Mouse (Mus musculus): ENCODE measurements at regions not wholly inside any gene's neighbourhood (a gene's known extent, or its start where the extent isn't known, plus 50 kb on each side); places are given as distances from the start of the nearest gene placed in this dataset.

DNA sequence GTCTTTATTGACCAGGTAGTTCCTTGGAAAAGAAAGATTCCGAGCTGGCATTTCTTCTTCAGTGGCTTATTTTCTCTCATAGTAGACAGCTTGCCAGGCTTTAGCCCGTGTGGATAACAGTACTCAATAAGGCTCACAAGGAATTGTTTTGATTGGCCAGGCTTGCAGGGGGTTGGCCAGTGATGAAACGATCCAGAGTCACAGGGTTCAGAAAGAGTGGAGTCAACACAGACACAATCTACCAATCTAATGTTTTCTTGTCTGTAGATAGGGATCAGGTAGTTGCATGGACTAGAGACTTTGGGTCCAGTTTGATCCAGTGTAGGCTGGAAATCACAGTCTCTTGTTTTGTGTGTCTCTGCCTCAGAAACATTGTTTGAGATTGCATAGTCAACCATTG lies 115.8 kb upstream of the Tab2 start:
- no peak for DNase-seq

- no peak for DNase-seq
These were observed 114.4 kb upstream of the Tab2 start for GRCm38 (mm10) chr10:8070472-8070871.

- DNase-seq, result no peak
These were observed 110.9 kb upstream of the Tab2 start for GRCm38 (mm10) chr10:8066926-8067325.

DNA sequence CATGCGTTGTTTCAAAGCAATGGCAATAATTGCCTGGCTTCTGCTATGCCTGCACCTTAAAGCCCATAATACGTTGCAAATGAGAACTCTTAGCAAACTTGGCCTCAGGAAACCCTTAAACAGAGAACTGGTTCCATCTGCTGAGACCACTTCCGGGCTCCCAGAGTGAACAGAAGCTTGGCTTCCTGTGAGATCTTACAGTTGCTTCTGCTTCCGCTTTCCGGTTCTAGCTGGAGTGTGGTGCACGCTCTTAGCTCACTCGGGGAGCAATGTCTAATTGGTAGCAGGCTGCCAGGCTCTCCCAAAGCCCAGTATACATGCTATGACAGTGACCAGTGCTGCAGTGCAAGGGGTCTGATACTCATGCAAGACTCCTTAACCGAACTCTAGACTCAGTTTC lies 109.7 kb upstream of the Tab2 start:
- DNase-seq, result no peak

DNA sequence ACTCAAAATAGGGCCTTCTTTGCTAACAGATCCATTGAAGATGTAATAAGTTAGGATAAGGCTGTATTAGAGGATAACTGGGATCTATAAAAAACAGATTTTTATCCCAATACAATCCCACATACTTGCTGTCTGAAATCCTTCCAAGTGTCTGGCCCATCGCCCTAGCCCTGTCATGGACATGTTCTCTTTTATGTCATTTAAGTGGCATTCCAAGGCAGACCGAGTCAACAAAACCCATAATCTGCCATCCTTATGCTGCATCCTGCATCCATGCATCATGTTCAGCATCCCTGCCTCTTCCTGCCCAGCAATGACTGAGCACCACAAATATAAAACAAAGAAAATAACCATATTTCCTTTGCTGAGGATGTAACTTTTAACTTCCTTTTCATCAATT lies 108.3 kb upstream of the Tab2 start:
- no peak for DNase-seq

DNA sequence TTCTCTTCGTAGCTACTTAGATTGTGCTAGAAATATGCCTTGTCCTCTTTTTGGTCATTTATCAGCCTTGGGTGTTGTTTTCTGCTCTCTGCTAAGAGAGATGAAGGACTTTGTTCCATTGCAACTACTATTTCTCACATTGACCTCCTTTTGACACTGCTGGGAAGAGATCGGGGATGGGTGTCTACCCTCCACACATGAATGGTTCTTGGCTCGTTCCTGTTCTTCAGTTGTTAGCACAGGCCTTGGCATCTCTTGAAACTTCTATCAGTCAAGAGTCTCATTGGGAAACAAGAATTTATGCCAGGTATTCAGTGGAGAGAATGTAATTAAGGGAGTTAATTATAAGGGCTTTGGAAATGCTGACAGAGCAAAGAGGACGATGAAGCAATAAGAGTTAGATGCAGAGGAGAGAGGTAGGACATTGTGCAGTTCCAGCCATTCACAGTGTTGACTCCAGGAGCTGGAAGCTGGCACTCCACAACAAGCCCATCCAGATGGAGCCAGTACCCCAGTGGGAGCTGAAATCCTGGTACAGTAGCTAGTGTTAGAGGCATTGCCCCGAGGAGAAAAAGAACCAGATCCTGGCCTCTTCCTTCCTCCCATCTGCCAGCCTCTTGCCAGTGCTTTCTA lies 107.5 kb upstream of the Tab2 start:
- no peak for DNase-seq

- no peak for DNase-seq
These were observed 105.0 kb upstream of the Tab2 start for GRCm38 (mm10) chr10:8060987-8061386.

DNA sequence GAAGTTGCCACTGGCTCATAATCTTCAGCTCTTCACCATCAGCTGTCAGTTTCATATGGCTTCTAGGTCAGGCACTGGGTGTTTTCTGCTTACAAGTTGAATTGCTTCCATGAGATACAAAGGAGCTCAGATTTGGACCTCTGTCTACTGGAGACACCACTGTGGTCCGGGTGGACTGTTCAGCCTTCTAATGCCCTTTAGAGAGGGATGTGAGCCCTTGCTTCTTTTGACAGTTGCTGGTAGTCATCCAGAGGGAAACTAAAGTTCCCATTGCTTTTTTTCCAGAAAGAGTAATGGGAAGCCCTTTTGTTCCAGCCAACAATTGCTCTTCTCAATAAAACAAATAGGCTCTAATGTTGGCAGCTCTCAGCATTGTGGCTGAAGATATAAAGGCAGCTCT lies 103.7 kb upstream of the Tab2 start:
- DNase-seq, result no peak

DNA sequence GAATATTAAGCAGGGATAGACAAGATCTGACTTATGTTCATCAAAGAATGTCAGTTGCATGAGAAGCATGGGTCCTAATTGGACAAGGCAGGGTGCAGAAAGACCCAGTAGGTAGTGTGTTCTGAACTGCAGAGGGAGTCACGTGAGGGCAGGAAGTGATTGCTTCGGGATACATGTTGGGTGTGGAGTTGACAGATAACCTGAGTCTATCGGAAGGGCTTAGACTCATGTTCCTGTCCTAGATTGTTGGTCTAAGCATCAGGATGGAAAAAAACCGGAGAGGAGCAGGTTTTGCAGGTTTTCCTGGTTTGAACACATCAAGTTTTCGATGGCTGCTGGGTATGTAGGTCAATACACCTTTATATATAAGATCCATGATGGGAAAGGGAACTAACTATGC lies 101.8 kb upstream of the Tab2 start:
- DNase-seq, result no peak

GRCm38 (mm10) chr10:8055293-8055692 lies 99.3 kb upstream of the Tab2 start:
- DNase-seq, result no peak

DNA sequence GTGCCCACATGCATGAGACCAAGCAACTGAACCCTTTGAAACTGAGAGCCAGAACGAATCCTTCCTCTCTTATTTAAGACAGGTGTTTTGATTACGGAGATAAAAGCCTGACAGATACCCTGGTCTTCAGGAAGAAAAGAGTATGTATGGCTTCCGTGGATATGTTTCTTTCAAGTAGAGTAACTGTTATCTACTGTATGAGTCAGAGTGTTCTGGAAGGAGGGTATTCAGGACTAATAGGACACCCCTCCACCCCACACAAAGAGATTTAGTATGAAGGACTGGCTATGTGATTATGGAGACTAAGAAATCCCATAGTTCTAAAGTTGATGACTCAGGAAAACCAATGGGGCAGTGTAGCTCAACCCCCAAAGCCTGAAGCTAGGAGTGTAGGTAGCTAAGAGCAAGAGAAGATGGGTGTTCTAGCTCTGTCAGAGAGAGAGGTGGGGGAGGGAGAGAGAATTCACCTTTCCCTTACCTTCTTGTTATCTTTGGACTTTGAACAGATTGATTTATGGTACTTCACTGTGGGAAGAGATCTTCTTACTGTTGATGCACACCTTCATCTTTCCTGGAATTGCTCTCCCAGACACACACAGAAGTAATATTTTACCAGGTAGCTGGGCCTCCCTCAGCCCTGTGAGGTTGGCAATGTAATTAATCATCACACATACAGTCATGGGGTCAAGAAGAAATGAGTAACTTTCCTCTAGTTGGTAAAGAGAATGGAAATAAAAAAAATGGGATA lies 87.6 kb upstream of the Tab2 start:
- DNase-seq, result no peak

DNA sequence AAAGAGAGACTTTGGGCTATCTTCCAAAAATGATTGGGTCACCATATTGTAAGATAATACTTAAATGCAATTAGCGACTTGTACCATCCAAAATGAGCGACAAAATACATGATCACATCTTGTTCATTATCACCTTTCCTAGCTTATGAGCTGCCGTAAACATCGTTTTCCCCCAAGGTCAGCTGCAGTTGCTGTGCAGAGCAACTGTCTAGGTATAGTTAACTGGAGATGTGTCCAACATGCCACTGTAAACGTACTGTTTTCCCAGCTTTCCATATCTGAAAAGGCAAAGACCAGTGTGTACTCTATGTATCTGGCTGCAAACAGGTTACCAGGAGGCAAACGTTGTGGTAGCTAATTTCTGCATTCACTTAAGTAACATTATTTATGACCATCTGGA lies 86.3 kb upstream of the Tab2 start:
- no peak for DNase-seq

GRCm38 (mm10) chr10:8041790-8042189 lies 85.8 kb upstream of the Tab2 start:
- DNase-seq, result no peak

DNA sequence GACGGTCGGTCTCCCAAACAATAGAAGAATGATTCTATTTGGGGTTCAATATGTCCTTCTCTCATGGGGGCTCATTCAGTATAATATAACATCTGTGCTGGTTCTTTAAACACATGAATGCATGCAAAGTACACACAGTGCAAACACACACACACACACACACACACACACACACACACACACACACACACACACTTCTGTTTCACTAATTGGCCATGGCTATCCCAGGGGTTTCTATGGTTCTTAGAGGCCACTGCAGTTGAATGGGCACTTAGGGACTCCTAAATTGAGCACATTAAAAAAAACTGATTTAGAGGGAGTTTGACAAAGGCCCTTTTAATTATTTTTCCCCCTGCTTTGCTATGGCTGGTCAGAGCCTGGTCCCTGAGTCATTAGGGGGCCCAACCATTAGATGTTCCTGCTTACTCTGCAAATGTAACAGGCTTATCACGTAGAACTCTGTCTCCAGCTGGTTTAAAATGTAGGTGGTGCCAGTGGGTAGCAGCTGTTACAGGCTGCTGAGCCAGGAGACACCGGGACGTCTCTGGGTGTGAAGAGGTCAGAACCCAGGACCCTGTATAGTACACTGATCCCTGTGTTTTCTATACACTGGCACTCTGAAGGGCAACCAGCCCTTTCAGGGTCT lies 82.1 kb upstream of the Tab2 start:
- DNase-seq, result peak; percentile 9

GRCm38 (mm10) chr10:8036293-8036692 lies 80.3 kb upstream of the Tab2 start:
- DNase-seq, result no peak

GRCm38 (mm10) chr10:8035310-8035709 lies 79.3 kb upstream of the Tab2 start:
- no peak for DNase-seq

- DNase-seq, result no peak
These were observed 76.2 kb upstream of the Tab2 start for GRCm38 (mm10) chr10:8032203-8032602.

DNA sequence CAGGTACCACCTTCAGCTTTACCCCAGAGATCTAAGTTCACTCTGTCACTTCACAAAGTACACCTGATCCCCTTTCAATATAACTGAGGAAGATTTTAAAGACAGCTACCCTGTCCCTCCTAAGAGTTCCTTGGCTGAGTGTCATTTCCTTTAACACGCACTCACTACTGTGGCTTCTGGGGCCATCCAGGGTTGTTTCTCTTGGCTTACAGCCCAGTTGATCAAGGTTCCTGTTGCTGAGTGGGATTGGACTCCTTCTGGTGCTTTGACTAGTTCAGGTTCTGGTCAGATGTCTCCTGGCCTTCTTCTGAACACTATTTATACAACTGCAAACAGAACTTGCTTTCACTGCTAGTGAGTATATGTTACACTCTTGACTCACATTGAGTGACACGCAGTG lies 72.8 kb upstream of the Tab2 start:
- no peak for DNase-seq

GRCm38 (mm10) chr10:8027023-8027422 lies 71.0 kb upstream of the Tab2 start:
- no peak for DNase-seq

- no peak for DNase-seq
These were observed 67.7 kb upstream of the Tab2 start for GRCm38 (mm10) chr10:8023741-8024140.

DNA sequence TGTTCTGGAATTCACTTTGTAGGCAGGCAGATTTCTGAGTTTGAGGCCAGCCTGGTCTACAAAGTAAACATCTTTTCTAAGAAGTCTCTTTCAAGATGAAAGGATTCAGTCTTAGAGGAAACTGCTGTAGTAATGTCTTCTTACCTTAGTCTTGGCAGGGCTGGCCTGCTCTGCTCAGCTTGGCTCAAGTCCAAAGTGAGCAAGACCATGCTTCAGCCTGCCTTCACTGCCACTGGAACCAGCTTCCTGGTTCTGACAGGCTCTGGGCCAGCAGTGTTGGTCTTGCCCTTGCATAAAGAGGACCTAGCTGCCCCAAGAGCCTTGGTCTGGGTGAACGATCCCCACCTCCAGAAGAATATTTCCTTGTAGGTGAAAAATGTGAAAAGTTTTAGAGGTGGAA lies 65.9 kb upstream of the Tab2 start:
- DNase-seq, result no peak

DNA sequence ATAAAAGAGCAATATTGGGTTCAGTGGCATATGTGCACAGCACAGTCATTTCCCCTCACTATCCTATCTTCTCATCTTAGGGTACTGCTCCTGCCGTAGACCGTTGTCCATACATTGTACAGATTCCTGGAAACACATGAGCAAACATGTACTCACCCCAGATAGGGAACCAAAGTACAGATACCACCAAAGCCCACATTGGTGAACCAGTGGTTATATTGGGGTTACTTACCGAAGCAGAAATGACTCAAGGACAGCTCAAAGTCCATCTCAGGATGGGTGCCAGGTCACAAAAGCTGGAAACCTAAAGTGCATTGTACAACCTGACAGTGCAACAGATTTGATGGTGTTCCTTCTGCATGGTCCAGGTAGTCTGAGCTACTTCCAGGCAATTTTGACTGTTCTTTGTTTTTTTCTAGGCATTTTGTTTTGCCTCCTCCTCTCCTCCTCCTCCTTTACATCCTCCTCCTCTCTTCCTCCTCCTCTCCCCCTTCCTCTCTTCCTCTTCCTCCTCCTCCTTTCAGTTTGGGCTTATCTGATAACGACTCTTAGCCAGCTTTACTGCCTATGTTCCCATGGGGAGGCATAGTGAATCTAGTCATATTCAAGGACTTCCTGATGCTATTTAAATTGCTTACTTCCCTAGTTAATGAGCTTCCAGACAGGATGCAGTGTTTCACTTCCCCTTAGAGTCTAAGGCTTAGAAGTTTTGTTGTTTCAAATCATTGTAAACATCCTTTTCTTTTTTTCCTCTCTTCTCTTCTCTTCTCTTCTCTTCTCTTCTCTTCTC lies 65.1 kb upstream of the Tab2 start:
- no peak for DNase-seq

GRCm38 (mm10) chr10:8020113-8020512 lies 64.1 kb upstream of the Tab2 start:
- no peak for DNase-seq

Measured in right cerebral cortex, adult 18-20 months (tissue).